ENCODE assay signal across 34 mouse cellular contexts in genomic region chr10:128598476-128598875, GRCm38 (mm10).
"Had no signal": no experiment of that assay in that cellular context is flagged by ENCODE, and none has a peak within 500 bp of the region (broad histone marks: within the 10 kb centered on the region; RNA-seq: fewer than 3 reads in every experiment).

No protein-coding gene starts in this region.

- ATAC-seq: hindbrain, embryonic 16.5 days; hindbrain, postnatal 0 days; inflammation-experienced regulatory T-cells, adult 6 months; intestine, embryonic 15.5 days; intestine, embryonic 16.5 days had no signal

- H3K36me3 ChIP-seq: heart, embryonic 10.5 days; heart, embryonic 12.5 days; heart, embryonic 13.5 days; heart, embryonic 15.5 days; hindbrain, embryonic 10.5 days; hindbrain, embryonic 12.5 days; hindbrain, embryonic 13.5 days; hindbrain, embryonic 15.5 days; intestine, embryonic 15.5 days; kidney, embryonic 15.5 days had no signal

- H3K9me3 ChIP-seq: heart, embryonic 10.5 days; heart, embryonic 12.5 days; heart, embryonic 13.5 days; heart, embryonic 15.5 days; hindbrain, embryonic 10.5 days; hindbrain, embryonic 12.5 days; hindbrain, embryonic 13.5 days; hindbrain, embryonic 15.5 days; intestine, embryonic 15.5 days; kidney, embryonic 15.5 days had no signal

- H3K9ac ChIP-seq: heart, embryonic 12.5 days; heart, embryonic 13.5 days; heart, embryonic 15.5 days; hindbrain, embryonic 12.5 days; hindbrain, embryonic 13.5 days; hindbrain, embryonic 14.5 days; hindbrain, embryonic 15.5 days; intestine, embryonic 15.5 days; kidney, embryonic 15.5 days had no signal

- H3K27ac ChIP-seq: heart, adult 2 months; heart, embryonic 10.5 days; heart, embryonic 13.5 days; heart, embryonic 15.5 days; hindbrain, embryonic 10.5 days; hindbrain, embryonic 12.5 days; hindbrain, embryonic 13.5 days; hindbrain, embryonic 14.5 days; hindbrain, embryonic 15.5 days; hindbrain, postnatal 0 days; intestine, embryonic 15.5 days; kidney, embryonic 15.5 days; kidney, postnatal 0 days; layer of hippocampus, adult 2 months had no signal

- H3K4me2 ChIP-seq: heart, embryonic 11.5 days; heart, embryonic 12.5 days; heart, embryonic 13.5 days; heart, embryonic 15.5 days; hindbrain, embryonic 12.5 days; hindbrain, embryonic 13.5 days; hindbrain, embryonic 14.5 days; hindbrain, embryonic 15.5 days; intestine, embryonic 15.5 days; kidney, embryonic 15.5 days had no signal

- H3K27me3 ChIP-seq: heart, embryonic 12.5 days; heart, embryonic 13.5 days; heart, embryonic 15.5 days; hindbrain, embryonic 12.5 days; hindbrain, embryonic 13.5 days; hindbrain, embryonic 15.5 days; intestine, embryonic 15.5 days had no signal

- DNase-seq: heart, adult 2 months; heart, postnatal 10 days; heart, postnatal 14 days; heart, postnatal 36 days; heart, postnatal 4 days; kidney, adult 11 months; kidney, adult 18-20 months; kidney, adult 2 months; kidney, adult 8-10 months; kidney, postnatal 10 days; kidney, postnatal 14 days; kidney, postnatal 25 days; kidney, postnatal 36 days; kidney, postnatal 4 days; layer of hippocampus, adult 9-11 months; layer of hippocampus, postnatal 36 days had no signal

- H3K4me3 ChIP-seq: heart, adult 2 months; heart, embryonic 10.5 days; heart, embryonic 12.5 days; heart, embryonic 13.5 days; heart, embryonic 15.5 days; hindbrain, embryonic 10.5 days; hindbrain, embryonic 12.5 days; hindbrain, embryonic 13.5 days; hindbrain, embryonic 15.5 days; intestine, embryonic 15.5 days; kidney, embryonic 15.5 days; layer of hippocampus, adult 2 months had no signal

- H3K4me1 ChIP-seq: heart, embryonic 10.5 days; heart, embryonic 12.5 days; heart, embryonic 13.5 days; heart, embryonic 15.5 days; hindbrain, embryonic 10.5 days; hindbrain, embryonic 12.5 days; hindbrain, embryonic 13.5 days; hindbrain, embryonic 15.5 days; kidney, embryonic 15.5 days had no signal
